Mouse (Mus musculus) Muller cell, postnatal 12 days (primary cell): ENCODE data around the gene Anxa9.

ENCODE experiments used
- DNase-seq: peaks from one replicate; pipeline ENCODE4 v3.0.0-alpha.2; 2015; ENCODE audit errors: inconsistent ontology term

Gene Anxa9

GRCm38 (mm10) chr3:95314075-95314474 lies 7.1 kb upstream of the Anxa9 start:
- no peak for DNase-seq

- no peak for DNase-seq
These were observed 6.5 kb upstream of the Anxa9 start for GRCm38 (mm10) chr3:95313476-95313875.

DNA sequence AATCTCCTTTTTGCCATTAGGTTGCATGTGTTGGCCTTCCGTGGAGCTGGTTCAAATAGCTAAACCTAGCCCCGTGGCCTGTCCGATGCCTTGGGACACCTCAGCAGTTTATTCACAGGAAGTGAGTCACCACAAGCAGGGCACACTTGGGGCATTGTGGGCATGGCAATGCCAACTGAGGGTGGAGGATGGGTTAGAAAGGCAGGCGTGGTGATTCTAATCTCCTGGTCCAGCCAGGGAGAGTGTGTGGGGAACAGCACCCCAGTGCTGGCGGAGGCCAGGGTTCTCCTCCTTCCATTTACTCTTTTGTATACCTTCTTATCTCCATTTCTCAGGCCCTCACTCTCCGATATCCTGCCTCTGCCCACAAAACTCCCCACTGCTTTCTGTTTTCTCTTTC lies 5.6 kb upstream of the Anxa9 start:
- DNase-seq, result peak; percentile 56

DNA sequence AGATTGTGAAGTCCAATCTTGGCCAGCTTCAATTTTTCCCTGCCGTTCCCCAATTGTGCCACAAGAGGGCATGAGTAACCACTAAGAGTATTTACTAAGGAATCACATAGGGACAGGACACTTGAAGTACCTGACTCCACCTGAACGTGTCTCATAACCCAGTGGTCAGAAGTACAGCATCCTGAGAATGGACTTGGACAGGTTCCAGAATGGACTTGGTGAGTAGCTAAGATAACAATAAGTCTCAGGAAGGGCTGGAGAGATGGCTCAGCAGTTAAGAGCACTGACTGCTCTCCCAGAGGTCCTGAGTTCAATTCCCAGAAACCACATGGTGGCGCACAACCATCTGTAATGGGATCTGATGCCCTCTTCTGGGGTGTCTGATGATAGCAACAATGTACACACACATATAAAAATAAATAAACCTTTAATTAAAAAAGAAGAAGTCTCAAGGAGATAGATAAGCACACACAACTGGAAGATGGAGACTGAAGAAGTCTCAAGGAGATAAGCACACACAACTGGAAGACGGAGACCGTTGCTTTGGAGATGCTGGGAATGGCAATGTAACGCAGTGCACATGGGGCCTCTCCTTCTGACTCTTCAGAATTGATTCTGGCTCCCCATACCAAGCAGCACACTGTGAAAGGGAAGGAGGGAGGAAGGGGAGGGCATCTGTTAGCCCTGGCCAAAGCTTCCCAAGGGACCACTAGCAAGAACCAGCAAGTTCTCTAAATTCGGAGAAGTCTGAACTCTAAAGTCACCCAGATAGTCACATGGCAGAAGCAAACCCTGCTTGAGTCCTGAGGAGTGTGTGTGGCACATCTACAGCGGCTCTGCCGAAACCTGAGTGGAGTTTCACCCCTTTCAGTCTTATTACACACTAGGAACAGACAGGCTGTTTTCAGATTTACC lies 4.2 kb upstream of the Anxa9 start:
- peak; percentile 58 for DNase-seq

GRCm38 (mm10) chr3:95310496-95310895 lies 3.5 kb upstream of the Anxa9 start:
- DNase-seq, result no peak

- no peak for DNase-seq
These were observed 732 bp downstream of the Anxa9 start for GRCm38 (mm10) chr3:95306244-95306643.

DNA sequence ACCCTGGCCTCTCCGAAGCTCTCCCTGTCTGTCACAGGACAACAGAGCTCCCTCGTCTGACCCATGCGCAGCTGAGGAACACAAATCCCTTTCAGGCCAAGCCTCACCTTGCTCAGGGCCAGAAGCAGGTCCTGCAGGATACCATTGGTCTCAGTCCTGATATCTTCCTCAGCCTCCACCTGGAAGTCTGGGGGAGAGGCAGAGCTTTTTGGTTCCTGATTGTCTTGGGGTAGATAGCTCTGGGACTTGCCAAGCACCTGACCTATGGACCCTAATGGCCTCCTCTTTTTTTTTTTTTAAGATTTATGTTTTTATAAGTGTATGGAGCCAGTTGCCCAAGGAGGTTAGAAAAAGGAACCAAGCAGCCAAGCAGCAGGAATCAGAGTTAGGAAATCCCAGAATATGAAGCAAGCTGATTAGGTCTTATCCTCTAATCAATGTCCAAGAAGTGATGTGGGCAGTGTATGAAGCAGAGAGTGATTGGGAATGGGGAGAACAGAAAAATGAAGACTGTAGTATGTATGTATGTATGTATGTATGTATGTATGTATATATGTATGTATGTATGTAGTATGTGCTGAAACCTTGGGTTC lies 5.7 kb downstream of the Anxa9 start:
- DNase-seq, result no peak

DNA sequence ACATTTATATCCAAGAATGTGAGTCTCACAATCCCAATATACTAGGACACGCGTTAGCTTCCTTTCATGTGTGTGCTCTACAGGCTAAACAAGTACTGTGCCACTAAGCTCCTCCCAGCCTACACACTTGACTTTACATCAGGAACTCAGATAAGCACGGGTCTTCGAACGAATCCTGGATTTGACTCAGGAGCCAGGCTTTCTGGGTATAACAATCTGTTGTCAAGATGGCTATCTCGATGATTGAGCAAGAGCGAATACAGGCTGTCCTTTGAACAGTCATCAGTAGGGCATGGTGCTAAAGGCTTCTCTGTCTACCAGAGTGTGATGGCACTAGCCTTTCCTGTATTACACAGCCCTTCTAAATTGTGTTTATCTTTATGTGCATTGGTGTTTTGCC lies 9.0 kb downstream of the Anxa9 start:
- no peak for DNase-seq

GRCm38 (mm10) chr3:95296103-95296469 lies 10.9 kb downstream of the Anxa9 start:
- DNase-seq, result peak; percentile 52

DNA sequence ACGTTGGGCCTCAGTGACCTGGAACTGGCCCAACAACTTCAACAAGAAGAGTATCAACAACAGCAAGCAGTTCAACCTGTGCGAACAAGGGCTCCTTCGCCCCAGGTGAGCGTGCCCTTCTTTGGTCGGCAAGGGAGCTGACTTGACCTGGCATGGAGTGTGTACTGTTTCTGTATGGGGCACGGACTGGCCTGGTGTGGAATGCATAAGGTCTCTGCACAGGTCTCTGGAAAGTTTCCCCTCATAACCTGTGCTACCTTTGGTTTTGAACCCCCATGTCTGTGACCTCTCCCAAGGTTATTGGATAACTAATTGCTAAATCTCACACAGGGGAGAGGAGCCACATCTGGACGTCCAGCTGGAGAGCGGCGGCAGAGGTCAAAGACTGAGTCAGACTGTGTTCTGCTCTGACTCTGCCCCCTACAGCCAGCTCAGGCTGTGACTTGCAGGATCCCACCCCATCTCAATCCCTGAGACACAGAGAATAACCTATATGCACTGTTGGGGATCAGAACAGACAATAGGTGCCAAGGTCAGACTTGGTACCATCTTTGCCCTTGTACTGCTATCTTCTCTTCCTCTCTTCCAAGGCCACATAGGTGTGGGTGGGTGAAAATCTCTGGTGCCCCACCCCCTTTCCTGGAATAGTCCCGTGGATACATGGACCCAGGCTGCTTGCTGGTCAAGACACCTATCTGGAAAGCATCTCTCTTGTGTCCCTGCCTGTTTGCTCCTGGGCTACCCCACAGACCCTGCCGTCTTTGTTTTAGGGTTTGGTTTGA lies 11.5 kb downstream of the Anxa9 start:
- no peak for DNase-seq

- DNase-seq, result no peak
These were observed 12.3 kb downstream of the Anxa9 start for GRCm38 (mm10) chr3:95294718-95295117.

DNA sequence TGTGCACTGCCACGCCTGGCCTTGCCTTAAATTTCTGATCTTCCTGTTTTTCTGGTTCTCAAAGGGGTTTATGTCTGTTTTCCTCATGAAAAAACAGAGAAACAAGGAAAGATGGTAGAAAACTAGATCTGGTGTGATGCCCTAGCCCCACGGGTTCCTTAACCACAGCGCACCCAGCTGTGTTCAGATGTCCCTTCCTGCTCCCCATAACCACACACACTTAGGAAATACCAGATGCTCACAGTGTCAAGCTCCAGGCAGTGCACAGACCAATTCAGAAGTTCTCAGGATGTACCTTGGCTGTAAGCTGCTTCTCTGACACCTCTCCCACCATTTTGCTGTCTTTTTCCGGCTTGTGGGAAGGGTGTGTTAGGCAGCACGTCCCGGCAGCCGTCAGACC lies 12.7 kb downstream of the Anxa9 start:
- DNase-seq, result no peak

- DNase-seq, result no peak
These were observed 13.4 kb downstream of the Anxa9 start for GRCm38 (mm10) chr3:95293537-95293936.

DNA sequence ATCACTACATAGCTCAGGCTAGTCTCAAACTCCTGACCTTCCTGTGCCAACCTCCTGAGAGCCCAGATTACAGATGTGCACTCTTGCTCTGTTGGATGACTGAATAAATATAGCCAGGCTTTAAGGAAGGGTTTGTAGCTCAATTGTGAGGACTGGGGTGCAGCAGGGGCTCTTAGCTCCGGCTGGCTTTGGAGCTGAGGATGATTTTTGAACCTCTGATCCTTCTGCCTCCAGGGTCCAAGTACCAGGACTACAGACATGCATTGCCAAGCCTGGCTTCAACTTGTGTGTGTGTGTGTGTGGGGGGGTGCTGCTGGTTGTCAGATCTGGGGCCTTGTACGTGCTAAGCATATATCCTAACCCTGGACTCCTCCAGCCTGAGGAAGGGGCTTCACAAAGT lies 14.1 kb downstream of the Anxa9 start:
- no peak for DNase-seq

DNA sequence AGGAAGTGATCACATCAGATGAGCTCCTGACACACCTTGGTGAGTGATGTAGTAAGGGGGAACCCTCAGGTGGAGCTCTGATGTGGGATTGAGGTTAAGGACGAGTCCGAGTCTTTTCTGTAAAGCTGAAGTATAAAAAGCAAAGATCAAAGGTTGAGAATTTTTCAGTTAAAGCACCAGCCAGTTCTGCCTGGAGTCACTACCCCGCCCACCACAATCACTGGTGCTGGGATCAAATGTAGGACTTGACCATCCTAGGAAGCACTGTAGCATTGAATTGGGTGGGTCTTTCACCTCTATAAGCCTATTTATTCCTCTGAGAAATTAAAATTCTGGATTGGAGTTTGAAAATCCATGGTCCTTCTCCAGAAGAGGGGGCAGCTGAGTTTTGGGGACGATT lies 15.9 kb downstream of the Anxa9 start:
- no peak for DNase-seq

- DNase-seq, result no peak
These were observed 16.8 kb downstream of the Anxa9 start for GRCm38 (mm10) chr3:95290156-95290555.

- no peak for DNase-seq
These were observed 17.6 kb downstream of the Anxa9 start for GRCm38 (mm10) chr3:95289419-95289818.

- DNase-seq, result no peak
These were observed 19.4 kb downstream of the Anxa9 start for GRCm38 (mm10) chr3:95287541-95287940.

GRCm38 (mm10) chr3:95286510-95286909 lies 20.5 kb downstream of the Anxa9 start:
- DNase-seq, result no peak

- no peak for DNase-seq
These were observed 21.0 kb downstream of the Anxa9 start for GRCm38 (mm10) chr3:95286011-95286410.

- no peak for DNase-seq
These were observed 21.6 kb downstream of the Anxa9 start for GRCm38 (mm10) chr3:95285390-95285789.

DNA sequence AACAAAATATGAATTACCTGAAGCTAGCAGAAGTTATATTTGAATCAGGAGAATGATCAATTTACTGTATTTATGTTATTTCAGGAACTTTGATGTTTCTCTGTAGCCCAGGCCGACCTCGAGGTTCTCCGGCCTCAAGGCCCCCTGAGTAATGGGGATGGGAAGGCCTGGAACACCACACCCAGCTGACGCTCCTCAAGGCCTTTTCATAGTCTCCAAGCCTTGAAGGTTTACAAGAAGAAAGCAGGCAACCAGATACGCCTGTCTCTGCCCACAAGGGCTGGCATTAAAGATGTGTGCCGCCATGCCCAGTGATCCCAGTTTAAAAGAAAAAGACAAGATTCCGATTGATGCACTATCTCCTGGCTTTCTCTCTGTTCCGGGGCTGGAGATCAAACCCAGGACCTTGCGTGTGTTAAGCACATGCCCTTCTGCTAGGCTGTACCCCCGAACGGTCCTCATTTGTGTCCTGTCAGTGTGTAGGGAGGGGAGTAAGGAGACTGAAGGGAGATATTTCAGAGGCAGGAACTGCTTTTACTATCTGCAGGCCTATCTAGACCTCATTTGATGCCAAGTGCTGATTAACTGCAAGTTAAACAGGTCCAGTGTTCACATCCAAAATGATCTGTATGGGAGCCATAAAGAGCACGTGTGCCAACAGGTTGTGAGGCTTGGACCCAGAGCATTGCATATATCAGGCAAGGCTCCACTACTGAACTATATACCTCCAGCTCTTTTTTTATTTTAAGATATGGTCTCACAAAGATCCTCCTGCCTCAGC lies 22.3 kb downstream of the Anxa9 start:
- DNase-seq, result no peak
